Mouse (Mus musculus) G1E (cell line): ENCODE results near the gene Men1.

Experiments used
- CTCF ChIP-seq: IDR thresholded peaks from 2 replicates; pipeline ENCODE4 v1.5.1; 2012; ENCODE audit warnings: low read depth, low read length, inconsistent platforms, mixed read lengths
- GATA1 ChIP-seq: IDR thresholded peaks from 2 replicates; pipeline ENCODE4 v1.6.1; 2012; ENCODE audit warnings: borderline replicate concordance, low read length, inconsistent platforms, mixed read lengths
- TAL1 ChIP-seq: conservative IDR thresholded peaks from 2 replicates; pipeline ENCODE4 v1.6.1; 2012; ENCODE audit warnings: low read depth, low read length, inconsistent platforms, mixed read lengths

DNA sequence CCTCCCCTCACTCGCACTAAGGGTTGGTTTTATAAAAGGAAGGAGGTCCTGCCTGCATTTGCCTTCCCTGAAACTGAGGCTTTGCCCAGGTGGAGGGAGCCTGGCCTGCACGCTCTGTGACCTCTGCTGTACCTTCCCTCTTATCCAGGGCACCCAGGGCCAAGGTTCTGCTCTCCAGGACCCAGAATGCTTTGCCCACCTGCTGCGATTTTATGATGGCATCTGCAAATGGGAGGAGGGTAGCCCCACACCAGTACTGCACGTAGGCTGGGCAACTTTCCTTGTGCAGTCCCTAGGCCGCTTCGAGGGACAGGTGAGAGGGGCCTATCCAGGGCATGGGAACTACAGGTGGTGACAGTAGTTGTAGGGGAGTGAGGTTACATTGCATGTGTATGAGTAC, 4.4 kb downstream of the Men1 start:
- TF ChIP-seq CTCF (no peak), GATA1 (no peak), TAL1 (no peak)
